Mouse (Mus musculus) limb, embryonic 11.5 days (tissue): ENCODE measurements around the gene Hebp1. TPM values are rescaled to one million over a fixed set of nuclear protein-coding genes. Genes with fewer than 3 reads are reported as not detected.
A peak's percentile ranks its signal among the peaks of the same experiment; 100 is the strongest.

Experiments used
- ATAC-seq: fragments of 200-750 bp; cut with Nextera tagmentation; 2 replicates; pipeline ENCODE4 v1.8.0; 2017; ENCODE audit warnings: low read depth; ENCODE audit not compliant: insufficient number of reproducible peaks, low FRiP score, low TSS enrichment
- DNase-seq: peaks from one replicate; pipeline ENCODE4 v3.0.0-alpha.2; 2015; ENCODE audit warnings: low spot score
- H3K27ac ChIP-seq: fragments of 300-500 bp; sonication (generic); replicated peaks from 2 replicates; pipeline ENCODE4 v1.5.1; 2014; ENCODE audit warnings: low read depth, mild to moderate bottlenecking, low read length
- H3K27me3 ChIP-seq: fragments of 300-500 bp; sonication (generic); 2 replicates; pipeline ENCODE4 v1.6.1; 2014; ENCODE audit warnings: mild to moderate bottlenecking, low read length, mixed read lengths; ENCODE audit not compliant: control insufficient read depth, insufficient read depth
- H3K36me3 ChIP-seq: fragments of 300-500 bp; sonication (generic); 2 replicates; pipeline ENCODE4 v1.6.1; 2014; ENCODE audit warnings: mild to moderate bottlenecking, low read length, moderate library complexity, mixed read lengths; ENCODE audit not compliant: control insufficient read depth, insufficient read depth
- H3K4me1 ChIP-seq: fragments of 300-500 bp; sonication (generic); 2 replicates; pipeline ENCODE4 v1.6.1; 2014; ENCODE audit warnings: low read length, mixed read lengths; ENCODE audit not compliant: control insufficient read depth, insufficient read depth
- H3K4me2 ChIP-seq: fragments of 300-500 bp; sonication (generic); 2 replicates; pipeline ENCODE4 v1.6.1; 2014; ENCODE audit warnings: low read depth, mild to moderate bottlenecking, moderate library complexity; ENCODE audit not compliant: severe bottlenecking
- H3K4me3 ChIP-seq: fragments of 300-500 bp; sonication (generic); 2 replicates; pipeline ENCODE4 v1.5.1; 2014; ENCODE audit warnings: low read depth, low read length
- H3K9ac ChIP-seq: fragments of 300-500 bp; sonication (generic); 2 replicates; pipeline ENCODE4 v1.6.1; 2014; ENCODE audit warnings: mild to moderate bottlenecking, low read length
- H3K9me3 ChIP-seq: fragments of 300-500 bp; sonication (generic); 2 replicates; pipeline ENCODE4 v1.6.1; 2016; ENCODE audit warnings: low read length; ENCODE audit not compliant: control insufficient read depth
- WGBS: fragments of 180-500 bp; shearing (Covaris S2); extraction: QIAGEN DNeasy Blood & Tissue Kit; methylation state at CpG from one replicate; pipeline ENCODE4 v1.1.7; 2014; 5-methylcytosine and 5-hydroxymethylcytosine counted together
- polyA plus RNA-seq: library from polyadenylated mRNA; unstranded; fragments of >200 nt; fragmentation: Nextera tagmentation; extraction: Ambion mirVana; gene quantifications from 2 replicates; pipeline ENCODE4 v1.2.1, GENCODE M21; 2014

Hebp1 gene
- polyA plus RNA-seq, 1 experiment from 2014 or later, result 3.8 TPM

- no peak overlapping the region for H3K4me2 ChIP-seq
- no peak overlapping the region for H3K4me3 ChIP-seq
- H3K27ac ChIP-seq, result no peak overlapping the region
- ATAC-seq, result no peak
- H3K4me1 ChIP-seq, result no peaks in the 10 kb centered on the region
- DNase-seq, result no peak
- H3K9me3 ChIP-seq, result no peaks in the 10 kb centered on the region
- no peaks in the 10 kb centered on the region for H3K36me3 ChIP-seq
- H3K9ac ChIP-seq, result no peak overlapping the region
- 36% methylated on average over 3 of the region's 3 CpGs for WGBS
- H3K27me3 ChIP-seq, result 0 out of 2 replicates have a peak, but pooled peaks cover 3% of the 10 kb centered on the region
Measured at GRCm38 (mm10) chr6:135178599-135178998, 19.2 kb downstream of the Hebp1 start.

GRCm38 (mm10) chr6:135177271-135177670 lies 20.6 kb downstream of the Hebp1 start:
- H3K4me1 ChIP-seq, result no peaks in the 10 kb centered on the region
- no peak overlapping the region for H3K27ac ChIP-seq
- no peaks in the 10 kb centered on the region for H3K36me3 ChIP-seq
- H3K4me2 ChIP-seq, result no peak overlapping the region
- H3K9ac ChIP-seq, result no peak overlapping the region
- no peaks in the 10 kb centered on the region for H3K9me3 ChIP-seq
- H3K4me3 ChIP-seq, result no peak overlapping the region
- no peak for ATAC-seq
- no peak for DNase-seq
- 0 out of 2 replicates have a peak, but pooled peaks cover 3% of the 10 kb centered on the region for H3K27me3 ChIP-seq

DNA sequence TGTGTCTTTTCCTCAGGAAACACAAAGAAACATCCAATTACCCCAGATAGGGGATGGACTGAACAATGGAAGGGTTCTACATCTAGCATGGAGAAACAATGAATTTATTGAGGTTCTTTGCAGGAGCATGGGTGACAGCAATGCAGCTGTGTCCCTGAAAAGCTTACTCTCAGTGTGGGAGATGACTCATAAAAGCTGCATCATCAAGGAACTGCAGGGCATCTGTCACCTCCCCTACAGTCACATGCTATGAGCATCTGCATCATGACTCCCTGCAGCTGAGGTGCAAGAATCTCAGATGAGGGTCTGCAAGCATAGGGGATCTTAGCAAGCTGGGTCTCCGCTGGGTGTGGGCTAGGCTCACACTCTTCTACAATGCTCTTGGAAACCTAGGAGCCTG lies 22.8 kb downstream of the Hebp1 start:
- ATAC-seq, result no peak
- no peak overlapping the region for H3K9ac ChIP-seq
- H3K27ac ChIP-seq, result no peak overlapping the region
- WGBS, result 95% methylated on average over 1 of the region's 1 CpGs
- H3K9me3 ChIP-seq, result no peaks in the 10 kb centered on the region
- H3K4me3 ChIP-seq, result no peak overlapping the region
- H3K27me3 ChIP-seq, result no peaks in the 10 kb centered on the region
- no peaks in the 10 kb centered on the region for H3K4me1 ChIP-seq
- H3K4me2 ChIP-seq, result no peak overlapping the region
- H3K36me3 ChIP-seq, result no peaks in the 10 kb centered on the region
- no peak for DNase-seq

DNA sequence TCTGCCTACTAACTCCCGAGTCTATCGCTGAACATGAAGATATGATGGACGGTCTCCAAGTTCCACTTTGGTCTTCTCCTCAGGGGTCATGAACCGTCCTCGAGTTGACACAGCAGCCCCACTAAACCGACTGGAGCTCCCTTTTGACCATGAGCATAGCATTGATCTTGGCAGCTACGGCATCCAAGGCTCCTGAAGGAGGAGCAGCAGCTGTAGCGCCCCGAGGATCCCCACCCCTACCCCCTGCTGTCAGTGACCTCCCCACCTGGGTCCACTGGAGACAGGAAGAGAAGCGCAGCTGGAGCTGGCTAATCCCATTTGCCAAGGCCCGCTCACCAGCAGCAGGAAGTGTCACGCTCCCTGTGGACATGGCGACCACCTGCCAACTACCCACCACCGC lies 26.1 kb downstream of the Hebp1 start:
- DNase-seq (no peak), ATAC-seq (no peak)
- H3K9ac ChIP-seq, result no peak overlapping the region
- 64% methylated on average over 14 of the region's 14 CpGs for WGBS
- no peaks in the 10 kb centered on the region for H3K36me3 ChIP-seq
- H3K27me3 ChIP-seq, result no peaks in the 10 kb centered on the region
- H3K4me2 ChIP-seq, result no peak overlapping the region
- 0 out of 2 replicates have a peak, but pooled peaks cover 3% of the 10 kb centered on the region for H3K4me1 ChIP-seq
- H3K9me3 ChIP-seq, result no peaks in the 10 kb centered on the region
- H3K4me3 ChIP-seq, result no peak overlapping the region
- H3K27ac ChIP-seq, result no peak overlapping the region

GRCm38 (mm10) chr6:135169246-135169645 lies 28.6 kb downstream of the Hebp1 start:
- Histone ChIP-seq H3K4me1 (0 out of 2 replicates have a peak, but pooled peaks cover 3% of the 10 kb centered on the region), H3K9ac (no peak overlapping the region), H3K27ac (no peak overlapping the region), H3K4me2 (no peak overlapping the region), H3K9me3 (no peaks in the 10 kb centered on the region), H3K36me3 (no peaks in the 10 kb centered on the region), H3K4me3 (no peak overlapping the region), H3K27me3 (no peaks in the 10 kb centered on the region)
- DNase-seq (no peak), ATAC-seq (no peak)
- 87% methylated on average over 3 of the region's 3 CpGs for WGBS

DNA sequence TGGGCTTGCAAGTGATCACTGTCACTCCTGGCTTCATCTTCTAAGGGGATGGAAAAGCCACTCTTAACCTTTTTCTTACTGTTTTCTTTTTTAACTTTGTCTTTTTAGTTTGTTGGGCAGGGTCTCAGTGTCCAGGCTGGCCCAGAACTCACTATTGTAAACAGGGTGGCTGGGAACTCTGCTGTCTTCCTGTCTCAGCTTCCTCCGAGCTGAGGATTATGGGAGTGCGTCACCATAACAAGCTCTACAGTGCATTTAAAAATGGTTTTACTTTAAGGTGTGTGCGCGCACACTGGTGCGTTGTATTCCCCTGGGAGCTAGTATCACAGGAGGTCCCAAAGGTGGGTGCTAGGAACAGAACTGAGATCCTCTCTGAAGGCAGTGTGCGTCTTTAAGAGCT lies 29.4 kb downstream of the Hebp1 start:
- Histone ChIP-seq H3K4me3 (peak overlapping the region; percentile 43), H3K27ac (no peak overlapping the region), H3K4me1 (0 out of 2 replicates have a peak, but pooled peaks cover 3% of the 10 kb centered on the region), H3K9me3 (no peaks in the 10 kb centered on the region), H3K27me3 (no peaks in the 10 kb centered on the region), H3K4me2 (peak overlapping the region; percentile 64), H3K9ac (peak overlapping the region; percentile 54; the same call in 1 of the 2 replicates), H3K36me3 (no peaks in the 10 kb centered on the region)
- WGBS, result 79% methylated on average over 6 of the region's 6 CpGs
- DNase-seq (no peak), ATAC-seq (no peak)

GRCm38 (mm10) chr6:135167380-135168311 lies 30.2 kb downstream of the Hebp1 start:
- Histone ChIP-seq H3K9ac (peak overlapping the region; percentile 54), H3K27me3 (no peaks in the 10 kb centered on the region), H3K27ac (no peak overlapping the region), H3K4me1 (0 out of 2 replicates have a peak, but pooled peaks cover 3% of the 10 kb centered on the region), H3K36me3 (no peaks in the 10 kb centered on the region), H3K4me2 (peak overlapping the region; percentile 64), H3K9me3 (no peaks in the 10 kb centered on the region), H3K4me3 (peak overlapping the region; percentile 43)
- DNase-seq (peak; percentile 88), ATAC-seq (peak; percentile 89)
- WGBS, result 3% methylated on average over 46 of the region's 46 CpGs

- H3K4me3 ChIP-seq, result no peak overlapping the region
- H3K4me2 ChIP-seq, result no peak overlapping the region
- H3K27me3 ChIP-seq, result no peaks in the 10 kb centered on the region
- H3K27ac ChIP-seq, result no peak overlapping the region
- no peak for DNase-seq
- H3K4me1 ChIP-seq, result 0 out of 2 replicates have a peak, but pooled peaks cover 3% of the 10 kb centered on the region
- H3K9me3 ChIP-seq, result no peaks in the 10 kb centered on the region
- H3K9ac ChIP-seq, result no peak overlapping the region
- WGBS, result 57% methylated on average over 5 of the region's 5 CpGs
- H3K36me3 ChIP-seq, result no peaks in the 10 kb centered on the region
- no peak for ATAC-seq
Measured at GRCm38 (mm10) chr6:135166712-135167111, 31.1 kb downstream of the Hebp1 start.
